Mouse (Mus musculus) testis, adult 2 months (tissue): ENCODE data around the gene Ctns. TPM values are rescaled to one million over a fixed set of nuclear protein-coding genes. Genes with fewer than 3 reads are reported as not detected.

Experiments
- H3K27ac ChIP-seq: fragments of 200-500 bp; 2 replicates; pipeline ENCODE4 v1.5.1; 2012; ENCODE audit warnings: low read depth, low read length; ENCODE audit not compliant: control insufficient read depth, insufficient read depth
- H3K27me3 ChIP-seq: fragments of 200-500 bp; 2 replicates; pipeline ENCODE4 v1.6.1; 2012; ENCODE audit warnings: mild to moderate bottlenecking, low read length, moderate library complexity; ENCODE audit not compliant: control insufficient read depth, insufficient read depth
- H3K36me3 ChIP-seq: fragments of 200-500 bp; 2 replicates; pipeline ENCODE4 v1.6.1; 2012; ENCODE audit warnings: mild to moderate bottlenecking, low read length; ENCODE audit not compliant: control insufficient read depth, insufficient read depth
- H3K4me1 ChIP-seq: fragments of 200-500 bp; 2 replicates; pipeline ENCODE4 v1.6.1; 2012; ENCODE audit warnings: low read length; ENCODE audit not compliant: control insufficient read depth, insufficient read depth
- H3K4me3 ChIP-seq: fragments of 200-500 bp; 2 replicates; pipeline ENCODE4 v1.5.1; 2012; ENCODE audit warnings: low read depth, mild to moderate bottlenecking, low read length, moderate library complexity, mixed read lengths; ENCODE audit not compliant: control insufficient read depth
- CTCF ChIP-seq: fragments of 200-500 bp; IDR thresholded peaks from 2 replicates; pipeline ENCODE4 v1.5.1; 2012; ENCODE audit warnings: low read depth, mild to moderate bottlenecking, inconsistent platforms, low read length, moderate library complexity; ENCODE audit not compliant: control insufficient read depth, insufficient read depth, insufficient replicate concordance
- POLR2A ChIP-seq: fragments of 200-500 bp; IDR thresholded peaks from 2 replicates; pipeline ENCODE4 v1.6.1; 2012; ENCODE audit warnings: low read depth, mild to moderate bottlenecking, inconsistent platforms, low read length, moderate library complexity; ENCODE audit not compliant: control insufficient read depth
- polyA plus RNA-seq: library from polyadenylated mRNA; depleted of rRNA; stranded (reverse); fragments of >200 nt; gene quantifications from 2 replicates; pipeline ENCODE4 v1.2.3, GENCODE M21; 2012

The Ctns gene
- polyA plus RNA-seq, 1 experiment: 17.8 TPM

GRCm38 (mm10) chr11:73230081-73230480 lies 31.2 kb upstream of the Ctns start:
- Histone ChIP-seq H3K27me3 (no peaks in the 10 kb centered on the region), H3K4me1 (no peaks in the 10 kb centered on the region), H3K27ac (no peak overlapping the region), H3K36me3 (no peaks in the 10 kb centered on the region), H3K4me3 (no peak overlapping the region)
- no peak for TF ChIP-seq CTCF
- no peak for TF ChIP-seq POLR2A

GRCm38 (mm10) chr11:73228881-73229280 lies 30.0 kb upstream of the Ctns start:
- no peak for TF ChIP-seq CTCF
- no peak for TF ChIP-seq POLR2A
- H3K27me3 ChIP-seq: no peaks in the 10 kb centered on the region
- no peaks in the 10 kb centered on the region for H3K4me1 ChIP-seq
- H3K27ac ChIP-seq: no peak overlapping the region
- no peak overlapping the region for H3K4me3 ChIP-seq
- H3K36me3 ChIP-seq: no peaks in the 10 kb centered on the region

- Histone ChIP-seq H3K27me3 (no peaks in the 10 kb centered on the region), H3K36me3 (no peaks in the 10 kb centered on the region)
- TF ChIP-seq CTCF (no peak), POLR2A (no peak)
These were observed 27.0 kb upstream of the Ctns start for GRCm38 (mm10) chr11:73225856-73226255.

GRCm38 (mm10) chr11:73223966-73224365 lies 25.1 kb upstream of the Ctns start:
- no peaks in the 10 kb centered on the region for H3K36me3 ChIP-seq
- no peaks in the 10 kb centered on the region for H3K27me3 ChIP-seq
- H3K27ac ChIP-seq: no peak overlapping the region
- no peak for TF ChIP-seq POLR2A
- TF ChIP-seq CTCF: no peak
- no peaks in the 10 kb centered on the region for H3K4me1 ChIP-seq
- H3K4me3 ChIP-seq: no peak overlapping the region

More at GRCm38 (mm10) chr11:73225856-73226255, 27.0 kb upstream of the Ctns start:
- no peak overlapping the region for H3K27ac ChIP-seq
- no peak overlapping the region for H3K4me3 ChIP-seq
- no peaks in the 10 kb centered on the region for H3K4me1 ChIP-seq

GRCm38 (mm10) chr11:73222846-73223245 lies 24.0 kb upstream of the Ctns start:
- H3K4me1 ChIP-seq: no peaks in the 10 kb centered on the region
- no peak overlapping the region for H3K27ac ChIP-seq
- TF ChIP-seq CTCF: no peak
- H3K36me3 ChIP-seq: no peaks in the 10 kb centered on the region
- no peak overlapping the region for H3K4me3 ChIP-seq
- H3K27me3 ChIP-seq: no peaks in the 10 kb centered on the region

DNA sequence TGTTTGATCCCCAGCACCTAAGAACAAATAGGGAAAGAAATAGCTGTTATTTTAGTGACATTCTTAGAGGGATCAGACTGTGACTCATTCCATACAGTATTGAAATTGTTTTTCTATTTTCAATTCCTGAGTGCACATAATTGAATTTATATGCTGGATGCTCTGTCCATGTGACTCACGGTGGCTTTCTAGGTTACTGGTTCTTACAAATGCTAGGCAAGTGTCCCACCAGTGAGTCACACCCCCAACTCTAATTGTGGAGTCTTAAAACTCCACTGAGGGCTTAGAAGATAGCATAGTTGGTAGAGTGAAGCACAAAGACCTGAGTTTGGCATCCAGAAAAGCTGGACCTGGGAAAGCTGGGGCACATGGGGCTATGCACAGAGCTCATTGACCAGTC lies 21.8 kb upstream of the Ctns start:
- H3K27ac ChIP-seq: no peak overlapping the region
- no peaks in the 10 kb centered on the region for H3K4me1 ChIP-seq
- TF ChIP-seq POLR2A (no peak), CTCF (no peak)
- no peaks in the 10 kb centered on the region for H3K36me3 ChIP-seq
- no peak overlapping the region for H3K4me3 ChIP-seq
- no peaks in the 10 kb centered on the region for H3K27me3 ChIP-seq

DNA sequence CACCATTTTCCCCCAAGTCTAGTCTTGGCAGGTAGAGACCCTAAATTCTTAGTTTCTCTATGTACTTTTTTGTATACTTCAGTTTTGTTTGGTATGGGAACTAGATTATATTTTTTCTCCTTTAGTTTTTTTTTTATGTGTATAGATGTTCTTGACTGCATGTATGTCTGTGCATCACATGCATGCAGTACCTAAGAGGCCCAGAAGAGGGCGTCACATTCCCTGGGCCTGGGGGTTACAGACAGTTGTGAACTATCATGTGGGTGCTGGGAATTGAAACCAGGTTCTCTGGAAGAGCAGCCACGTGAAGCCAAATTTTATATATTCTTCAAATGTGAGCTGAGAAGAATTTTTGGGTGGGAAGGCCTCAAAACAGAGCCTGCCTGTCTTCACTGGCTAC lies 20.8 kb upstream of the Ctns start:
- H3K27ac ChIP-seq: no peak overlapping the region
- H3K27me3 ChIP-seq: no peaks in the 10 kb centered on the region
- TF ChIP-seq POLR2A: no peak
- TF ChIP-seq CTCF: peak; percentile 49; the same call in 1 of the 2 replicates
- H3K36me3 ChIP-seq: no peaks in the 10 kb centered on the region
- H3K4me1 ChIP-seq: no peaks in the 10 kb centered on the region
- H3K4me3 ChIP-seq: no peak overlapping the region

- H3K4me3 ChIP-seq: no peak overlapping the region
- H3K4me1 ChIP-seq: no peaks in the 10 kb centered on the region
- TF ChIP-seq POLR2A (no peak), CTCF (no peak)
- H3K36me3 ChIP-seq: no peaks in the 10 kb centered on the region
- H3K27me3 ChIP-seq: no peaks in the 10 kb centered on the region
- no peak overlapping the region for H3K27ac ChIP-seq
These were observed 15.1 kb upstream of the Ctns start for GRCm38 (mm10) chr11:73213956-73214355.
